Mouse (Mus musculus): ENCODE measurements around the gene Atad1. TPM values are rescaled to one million over a fixed set of nuclear protein-coding genes. Genes with fewer than 3 reads are reported as not detected.

Atad1 gene
- polyA plus RNA-seq, 1 experiment from 2014 or later = 25.3 TPM

- H3K9ac ChIP-seq = no peak overlapping the region
- no peaks in the 10 kb centered on the region for H3K9me3 ChIP-seq (replicated peaks)
- no peaks in the 10 kb centered on the region for H3K27me3 ChIP-seq
- DNase-seq = no peak
- WGBS (ENCODE audit: insufficient replicate concordance) = 52% methylated on average over 4 of the region's 4 CpGs
- H3K4me1 ChIP-seq (replicated peaks) = no peaks in the 10 kb centered on the region
- no peak overlapping the region for H3K27ac ChIP-seq
- no peak overlapping the region for H3K4me2 ChIP-seq
- no peaks in the 10 kb centered on the region for H3K36me3 ChIP-seq
- no peak for ATAC-seq (ENCODE audit: low read depth)
- no peak overlapping the region for H3K4me3 ChIP-seq (replicated peaks)
These were observed 1.2 kb upstream of the Atad1 start for GRCm38 (mm10) chr19:32740641-32741345.

GRCm38 (mm10) chr19:32737844-32738243, 1.7 kb downstream of the Atad1 start:
- Histone ChIP-seq H3K9me3 (replicated peaks) (no peaks in the 10 kb centered on the region), H3K27me3 (no peaks in the 10 kb centered on the region), H3K27ac (no peak overlapping the region), H3K4me2 (no peak overlapping the region), H3K9ac (no peak overlapping the region), H3K36me3 (no peaks in the 10 kb centered on the region), H3K4me1 (replicated peaks) (no peaks in the 10 kb centered on the region), H3K4me3 (replicated peaks) (no peak overlapping the region)
- no peak for ATAC-seq (ENCODE audit: low read depth)
- 64% methylated on average over 7 of the region's 7 CpGs for WGBS (ENCODE audit: insufficient replicate concordance)
- no peak for DNase-seq

GRCm38 (mm10) chr19:32732922-32733321, 6.7 kb downstream of the Atad1 start:
- Histone ChIP-seq H3K27me3 (peaks cover 7% of the 10 kb centered on the region), H3K4me1 (replicated peaks) (no peaks in the 10 kb centered on the region), H3K36me3 (no peaks in the 10 kb centered on the region), H3K9me3 (replicated peaks) (no peaks in the 10 kb centered on the region), H3K4me2 (no peak overlapping the region), H3K27ac (no peak overlapping the region), H3K4me3 (replicated peaks) (no peak overlapping the region), H3K9ac (no peak overlapping the region)
- ATAC-seq (ENCODE audit: low read depth) (no peak), DNase-seq (no peak)

- Histone ChIP-seq H3K4me2 (no peak overlapping the region), H3K36me3 (no peaks in the 10 kb centered on the region), H3K9ac (no peak overlapping the region), H3K27ac (no peak overlapping the region), H3K9me3 (replicated peaks) (no peaks in the 10 kb centered on the region), H3K4me3 (replicated peaks) (no peak overlapping the region), H3K27me3 (peaks cover 26% of the 10 kb centered on the region), H3K4me1 (replicated peaks) (peaks cover 3% of the 10 kb centered on the region; the same call in 1 of the 2 replicates)
- ATAC-seq (ENCODE audit: low read depth) = no peak
- DNase-seq = no peak
- 53% methylated on average over 4 of the region's 4 CpGs for WGBS (ENCODE audit: insufficient replicate concordance)
These were observed 9.8 kb downstream of the Atad1 start for GRCm38 (mm10) chr19:32729785-32730184.

GRCm38 (mm10) chr19:32726451-32727325, 12.9 kb downstream of the Atad1 start:
- DNase-seq = no peak
- Histone ChIP-seq H3K9ac (no peak overlapping the region), H3K36me3 (no peaks in the 10 kb centered on the region), H3K4me1 (replicated peaks) (peaks cover 3% of the 10 kb centered on the region; the same call in 1 of the 2 replicates), H3K27ac (no peak overlapping the region), H3K4me2 (no peak overlapping the region), H3K27me3 (peaks cover 26% of the 10 kb centered on the region), H3K4me3 (replicated peaks) (no peak overlapping the region), H3K9me3 (replicated peaks) (no peaks in the 10 kb centered on the region)
- ATAC-seq (ENCODE audit: low read depth) = no peak
- WGBS (ENCODE audit: insufficient replicate concordance) = 9% methylated on average over 22 of the region's 22 CpGs

GRCm38 (mm10) chr19:32723817-32724216, 15.8 kb downstream of the Atad1 start:
- Histone ChIP-seq H3K4me3 (replicated peaks) (no peak overlapping the region), H3K9ac (no peak overlapping the region), H3K36me3 (no peaks in the 10 kb centered on the region), H3K4me1 (replicated peaks) (peaks cover 3% of the 10 kb centered on the region; the same call in 1 of the 2 replicates), H3K9me3 (replicated peaks) (no peaks in the 10 kb centered on the region), H3K4me2 (no peak overlapping the region), H3K27ac (no peak overlapping the region), H3K27me3 (peaks cover 23% of the 10 kb centered on the region)
- no peak for ATAC-seq (ENCODE audit: low read depth)
- 50% methylated on average over 7 of the region's 7 CpGs for WGBS (ENCODE audit: insufficient replicate concordance)
- no peak for DNase-seq

GRCm38 (mm10) chr19:32720319-32720718, 19.3 kb downstream of the Atad1 start:
- H3K4me3 ChIP-seq (replicated peaks) = no peak overlapping the region
- H3K36me3 ChIP-seq = no peaks in the 10 kb centered on the region
- DNase-seq (no peak), ATAC-seq (ENCODE audit: low read depth) (no peak)
- no peaks in the 10 kb centered on the region for H3K9me3 ChIP-seq (replicated peaks)
- H3K4me1 ChIP-seq (replicated peaks) = peaks cover 3% of the 10 kb centered on the region; the same call in 1 of the 2 replicates
- no peaks in the 10 kb centered on the region for H3K27me3 ChIP-seq
- WGBS (ENCODE audit: insufficient replicate concordance) = 81% methylated on average over 1 of the region's 1 CpGs
- H3K4me2 ChIP-seq = no peak overlapping the region
- H3K9ac ChIP-seq = no peak overlapping the region
- no peak overlapping the region for H3K27ac ChIP-seq

GRCm38 (mm10) chr19:32717590-32717989, 22.0 kb downstream of the Atad1 start:
- peaks cover 21% of the 10 kb centered on the region for H3K4me1 ChIP-seq (replicated peaks)
- ATAC-seq (ENCODE audit: low read depth) (no peak), DNase-seq (no peak)
- no peak overlapping the region for H3K9ac ChIP-seq
- H3K4me2 ChIP-seq = no peak overlapping the region
- no peak overlapping the region for H3K27ac ChIP-seq
- WGBS (ENCODE audit: insufficient replicate concordance) = 49% methylated on average over 3 of the region's 3 CpGs
- H3K9me3 ChIP-seq (replicated peaks) = no peaks in the 10 kb centered on the region
- H3K27me3 ChIP-seq = no peaks in the 10 kb centered on the region
- H3K36me3 ChIP-seq = no peaks in the 10 kb centered on the region
- no peak overlapping the region for H3K4me3 ChIP-seq (replicated peaks)

GRCm38 (mm10) chr19:32715681-32716080, 23.9 kb downstream of the Atad1 start:
- Histone ChIP-seq H3K4me2 (no peak overlapping the region), H3K4me3 (replicated peaks) (no peak overlapping the region), H3K27ac (no peak overlapping the region), H3K4me1 (replicated peaks) (peaks cover 31% of the 10 kb centered on the region), H3K9ac (no peak overlapping the region), H3K9me3 (replicated peaks) (no peaks in the 10 kb centered on the region), H3K36me3 (no peaks in the 10 kb centered on the region), H3K27me3 (no peaks in the 10 kb centered on the region)
- DNase-seq (no peak), ATAC-seq (ENCODE audit: low read depth) (no peak)

GRCm38 (mm10) chr19:32715201-32715600, 24.4 kb downstream of the Atad1 start:
- Histone ChIP-seq H3K9me3 (replicated peaks) (no peaks in the 10 kb centered on the region), H3K4me3 (replicated peaks) (no peak overlapping the region), H3K27me3 (no peaks in the 10 kb centered on the region), H3K4me2 (no peak overlapping the region), H3K4me1 (replicated peaks) (peaks cover 35% of the 10 kb centered on the region), H3K27ac (no peak overlapping the region), H3K36me3 (no peaks in the 10 kb centered on the region), H3K9ac (no peak overlapping the region)
- WGBS (ENCODE audit: insufficient replicate concordance) = 2% methylated on average over 3 of the region's 3 CpGs
- ATAC-seq (ENCODE audit: low read depth) (no peak), DNase-seq (peak; percentile 53)

GRCm38 (mm10) chr19:32713471-32713870, 26.1 kb downstream of the Atad1 start:
- H3K9me3 ChIP-seq (replicated peaks) = no peaks in the 10 kb centered on the region
- ATAC-seq (ENCODE audit: low read depth) (no peak), DNase-seq (no peak)
- H3K4me2 ChIP-seq = 0 out of 2 replicates have a peak overlapping the region, but pooled peaks have one; percentile 77
- H3K27me3 ChIP-seq = no peaks in the 10 kb centered on the region
- no peak overlapping the region for H3K4me3 ChIP-seq (replicated peaks)
- no peak overlapping the region for H3K9ac ChIP-seq
- no peak overlapping the region for H3K27ac ChIP-seq
- H3K36me3 ChIP-seq = 0 out of 2 replicates have a peak, but pooled peaks cover 3% of the 10 kb centered on the region
- H3K4me1 ChIP-seq (replicated peaks) = peaks cover 38% of the 10 kb centered on the region
- 69% methylated on average over 3 of the region's 3 CpGs for whole genome bisulfite sequencing (ENCODE audit: insufficient replicate concordance)
